Mouse (Mus musculus) midbrain, postnatal 0 days (tissue): ENCODE measurements at regions not wholly inside any gene's neighbourhood (a gene's known extent, or its start where the extent isn't known, plus 50 kb on each side); places are given as distances from the start of the nearest gene placed in this dataset.
A peak's percentile ranks its signal among the peaks of the same experiment; 100 is the strongest.
"Not testable (repeated sequence)": the region's sequence is repeated elsewhere in the genome, so short reads cannot be mapped to it uniquely, and the experiment has no call there.

Experiments
- ATAC-seq: fragments of 200-750 bp; cut with Nextera tagmentation; 2 replicates; pipeline ENCODE4 v1.8.0; 2017; ENCODE audit warnings: moderate number of reproducible peaks, mild to moderate bottlenecking, moderate TSS enrichment, moderate library complexity; ENCODE audit not compliant: low FRiP score
- DNase-seq: peaks from one replicate; pipeline ENCODE4 v3.0.0-alpha.2; 2015; ENCODE audit warnings: low spot score
- H3K27ac ChIP-seq: fragments of 300-500 bp; sonication (generic); 2 replicates; pipeline ENCODE4 v1.5.1; 2014; ENCODE audit warnings: low read depth, mild to moderate bottlenecking, low read length, mixed read lengths
- H3K27me3 ChIP-seq: fragments of 300-500 bp; sonication (generic); 2 replicates; pipeline ENCODE4 v1.6.1; 2014; ENCODE audit warnings: low read length, control low read depth, mixed read lengths; ENCODE audit not compliant: insufficient read depth
- H3K36me3 ChIP-seq: fragments of 300-500 bp; sonication (generic); 2 replicates; pipeline ENCODE4 v1.6.1; 2014; ENCODE audit warnings: low read length, control low read depth, mixed read lengths; ENCODE audit not compliant: insufficient read depth
- H3K4me1 ChIP-seq: fragments of 300-500 bp; sonication (generic); 2 replicates; pipeline ENCODE4 v1.6.1; 2014; ENCODE audit warnings: mild to moderate bottlenecking, control low read depth, antibody characterized with exemption, low read length, mixed read lengths; ENCODE audit not compliant: insufficient read depth
- H3K4me2 ChIP-seq: fragments of 300-500 bp; sonication (generic); 2 replicates; pipeline ENCODE4 v1.6.1; 2014; ENCODE audit warnings: low read depth, mild to moderate bottlenecking, low read length, mixed read lengths; ENCODE audit not compliant: poor library complexity, severe bottlenecking
- H3K4me3 ChIP-seq: fragments of 300-500 bp; sonication (generic); 2 replicates; pipeline ENCODE4 v1.5.1; 2014; ENCODE audit warnings: low read depth, mild to moderate bottlenecking, low read length, moderate library complexity
- H3K9ac ChIP-seq: fragments of 300-500 bp; sonication (generic); replicated peaks from 2 replicates; pipeline ENCODE4 v1.6.1; 2014; ENCODE audit warnings: mild to moderate bottlenecking, low read length, moderate library complexity, mixed read lengths; ENCODE audit not compliant: poor library complexity, severe bottlenecking
- H3K9me3 ChIP-seq: fragments of 300-500 bp; sonication (generic); 2 replicates; pipeline ENCODE4 v1.6.1; 2016; ENCODE audit warnings: low read length, control low read depth
- CTCF ChIP-seq: IDR thresholded peaks from 2 replicates; pipeline ENCODE4 v1.5.1; 2016; ENCODE audit warnings: antibody characterized with exemption, mild to moderate bottlenecking
- WGBS: fragments of 180-500 bp; shearing (Covaris S2); extraction: QIAGEN DNeasy Blood & Tissue Kit; methylation state at CpG from one replicate; pipeline ENCODE4 v1.1.7; 2014; 5-methylcytosine and 5-hydroxymethylcytosine counted together

GRCm38 (mm10) chr1:30639807-30640206 is 233.9 kb downstream of the Phf3 start:
- DNase-seq (no peak), ATAC-seq (no peak)
- H3K36me3 ChIP-seq, result no peaks in the 10 kb centered on the region
- WGBS, result 29% methylated on average over 2 of the region's 2 CpGs
- H3K27ac ChIP-seq, result peak overlapping the region; percentile 2; the same call in 1 of the 2 replicates
- H3K4me2 ChIP-seq, result no peak overlapping the region
- H3K4me3 ChIP-seq, result no peak overlapping the region
- H3K9me3 ChIP-seq, result no peaks in the 10 kb centered on the region
- H3K9ac ChIP-seq, result no peak overlapping the region
- no peak for TF ChIP-seq CTCF
- H3K4me1 ChIP-seq, result no peaks in the 10 kb centered on the region
- H3K27me3 ChIP-seq, result no peaks in the 10 kb centered on the region

- no peak for TF ChIP-seq CTCF
- Histone ChIP-seq H3K9me3 (no peaks in the 10 kb centered on the region), H3K4me1 (no peaks in the 10 kb centered on the region), H3K4me3 (no peak overlapping the region), H3K9ac (no peak overlapping the region), H3K4me2 (no peak overlapping the region), H3K36me3 (no peaks in the 10 kb centered on the region), H3K27me3 (no peaks in the 10 kb centered on the region), H3K27ac (no peak overlapping the region)
- DNase-seq, result no peak
- no peak for ATAC-seq
- 64% methylated on average over 1 of the region's 1 CpGs for WGBS
These were observed 241.0 kb downstream of the Phf3 start for GRCm38 (mm10) chr1:30632760-30633159.

GRCm38 (mm10) chr1:30627796-30628195 is 245.9 kb downstream of the Phf3 start:
- not testable (repeated sequence) for ATAC-seq, DNase-seq
- WGBS, result 83% methylated on average over 5 of the region's 5 CpGs

GRCm38 (mm10) chr1:30595122-30595730 is 278.5 kb downstream of the Phf3 start:
- H3K4me1 ChIP-seq, result no peaks in the 10 kb centered on the region
- H3K9me3 ChIP-seq, result no peaks in the 10 kb centered on the region
- H3K4me2 ChIP-seq, result no peak overlapping the region
- H3K27me3 ChIP-seq, result no peaks in the 10 kb centered on the region
- DNase-seq, result peak; percentile 33
- H3K36me3 ChIP-seq, result no peaks in the 10 kb centered on the region
- TF ChIP-seq CTCF, result no peak
- no peak for ATAC-seq
- H3K27ac ChIP-seq, result no peak overlapping the region
- no peak overlapping the region for H3K4me3 ChIP-seq
- 25% methylated on average over 7 of the region's 7 CpGs for WGBS
- no peak overlapping the region for H3K9ac ChIP-seq

More at GRCm38 (mm10) chr1:30627796-30628195, 245.9 kb downstream of the Phf3 start:
- H3K27me3 ChIP-seq, H3K4me3 ChIP-seq, H3K36me3 ChIP-seq, H3K4me2 ChIP-seq, H3K9me3 ChIP-seq, H3K27ac ChIP-seq, H3K4me1 ChIP-seq, H3K9ac ChIP-seq: not testable (repeated sequence)

- TF ChIP-seq CTCF, result no peak
- WGBS, result 55% methylated on average over 1 of the region's 1 CpGs
- Histone ChIP-seq H3K4me3 (no peak overlapping the region), H3K36me3 (no peaks in the 10 kb centered on the region), H3K9ac (no peak overlapping the region), H3K4me1 (no peaks in the 10 kb centered on the region), H3K4me2 (no peak overlapping the region), H3K27ac (no peak overlapping the region), H3K9me3 (no peaks in the 10 kb centered on the region), H3K27me3 (no peaks in the 10 kb centered on the region)
- no peak for DNase-seq
- ATAC-seq, result no peak
These were observed 279.7 kb downstream of the Phf3 start for GRCm38 (mm10) chr1:30594036-30594435.

- H3K4me2 ChIP-seq, result no peak overlapping the region
- no peak overlapping the region for H3K4me3 ChIP-seq
- no peaks in the 10 kb centered on the region for H3K36me3 ChIP-seq
- no peak overlapping the region for H3K9ac ChIP-seq
- no peaks in the 10 kb centered on the region for H3K9me3 ChIP-seq
- H3K27me3 ChIP-seq, result no peaks in the 10 kb centered on the region
- no peak overlapping the region for H3K27ac ChIP-seq
- TF ChIP-seq CTCF, result no peak
- DNase-seq, result no peak
- H3K4me1 ChIP-seq, result no peaks in the 10 kb centered on the region
- WGBS, result 56% methylated on average over 4 of the region's 4 CpGs
- ATAC-seq, result no peak
These were observed 283.0 kb downstream of the Phf3 start for GRCm38 (mm10) chr1:30590721-30591120.
